Mouse (Mus musculus): ENCODE measurements at regions not wholly inside any gene's neighbourhood (a gene's known extent, or its start where the extent isn't known, plus 50 kb on each side); places are given as distances from the start of the nearest gene placed in this dataset.
"Not testable (repeated sequence)": the region's sequence is repeated elsewhere in the genome, so short reads cannot be mapped to it uniquely, and the experiment has no call there.

- DNase-seq (ENCODE audit: low spot score), result no peak
These were observed 421.9 kb downstream of the Ptpru start for GRCm38 (mm10) chr4:131416209-131416608.

- no peak for DNase-seq (ENCODE audit: low spot score)
These were observed 420.8 kb downstream of the Ptpru start for GRCm38 (mm10) chr4:131417159-131417748.

GRCm38 (mm10) chr4:131425311-131425710 lies 412.8 kb downstream of the Ptpru start:
- DNase-seq (ENCODE audit: low spot score), result no peak

- no peak for DNase-seq (ENCODE audit: low spot score)
These were observed 410.2 kb downstream of the Ptpru start for GRCm38 (mm10) chr4:131427871-131428270.

- peak; percentile 28 for DNase-seq (ENCODE audit: low spot score)
These were observed 408.7 kb downstream of the Ptpru start for GRCm38 (mm10) chr4:131429356-131429755.

- no peak for DNase-seq (ENCODE audit: low spot score)
These were observed 407.7 kb downstream of the Ptpru start for GRCm38 (mm10) chr4:131430420-131430819.

- peak; percentile 89 for DNase-seq (ENCODE audit: low spot score)
These were observed 406.9 kb downstream of the Ptpru start for GRCm38 (mm10) chr4:131431188-131431587.

- DNase-seq (ENCODE audit: low spot score), result peak; percentile 55
These were observed 405.4 kb downstream of the Ptpru start for GRCm38 (mm10) chr4:131432591-131433177.

GRCm38 (mm10) chr4:131435222-131435621 lies 402.9 kb downstream of the Ptpru start:
- no peak for DNase-seq (ENCODE audit: low spot score)

GRCm38 (mm10) chr4:131438403-131438802 lies 399.7 kb downstream of the Ptpru start:
- no peak for DNase-seq (ENCODE audit: low spot score)

- DNase-seq (ENCODE audit: low spot score), result no peak
These were observed 399.2 kb downstream of the Ptpru start for GRCm38 (mm10) chr4:131438883-131439282.

- no peak for DNase-seq (ENCODE audit: low spot score)
These were observed 397.2 kb downstream of the Ptpru start for GRCm38 (mm10) chr4:131440845-131441244.

- no peak for DNase-seq (ENCODE audit: low spot score)
These were observed 394.6 kb downstream of the Ptpru start for GRCm38 (mm10) chr4:131443518-131443917.

- not testable (repeated sequence) for DNase-seq (ENCODE audit: low spot score)
These were observed 387.8 kb downstream of the Ptpru start for GRCm38 (mm10) chr4:131450296-131450695.

- no peak for DNase-seq (ENCODE audit: low spot score)
These were observed 380.5 kb downstream of the Ptpru start for GRCm38 (mm10) chr4:131457551-131457950.

- no peak for DNase-seq (ENCODE audit: low spot score)
These were observed 378.3 kb downstream of the Ptpru start for GRCm38 (mm10) chr4:131459746-131460145.

- DNase-seq (ENCODE audit: low spot score), result no peak
These were observed 376.8 kb downstream of the Ptpru start for GRCm38 (mm10) chr4:131461312-131461711.

- DNase-seq (ENCODE audit: low spot score), result peak; percentile 25
These were observed 376.4 kb downstream of the Ptpru start for GRCm38 (mm10) chr4:131461728-131462127.

- no peak for DNase-seq (ENCODE audit: low spot score)
These were observed 363.1 kb downstream of the Ptpru start for GRCm38 (mm10) chr4:131475023-131475422.

- DNase-seq (ENCODE audit: low spot score), result no peak
These were observed 359.2 kb downstream of the Ptpru start for GRCm38 (mm10) chr4:131478923-131479322.

- DNase-seq (ENCODE audit: low spot score), result no peak
These were observed 354.0 kb downstream of the Ptpru start for GRCm38 (mm10) chr4:131483958-131484605.

- no peak for DNase-seq (ENCODE audit: low spot score)
These were observed 353.4 kb downstream of the Ptpru start for GRCm38 (mm10) chr4:131484607-131485111.

GRCm38 (mm10) chr4:131485126-131485825 lies 352.8 kb downstream of the Ptpru start:
- DNase-seq (ENCODE audit: low spot score), result no peak

Data from retina, embryonic 14.5 days (tissue).